In the genomic region with DNA sequence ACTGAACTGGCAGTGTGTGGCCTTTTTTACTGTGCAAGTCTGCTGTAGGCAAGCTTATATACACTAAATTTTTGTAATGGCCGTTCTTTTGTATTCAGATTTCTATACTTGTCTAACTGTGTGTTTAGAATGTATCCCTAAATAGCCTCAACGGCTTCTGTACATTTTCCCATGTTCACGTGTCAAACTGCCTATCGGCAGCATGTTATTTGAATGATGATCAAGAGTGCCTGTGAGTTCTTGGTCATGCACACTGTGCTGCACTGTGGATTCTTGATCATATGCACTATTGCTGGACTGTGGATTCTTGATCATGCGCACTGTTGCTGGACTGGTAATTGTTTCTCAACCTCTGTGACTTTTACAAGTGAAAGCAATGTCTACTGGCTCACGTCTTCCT, we compare ENCODE assay signal across 20 mouse cellular contexts.
DNase-seq lines count a peak whose midpoint lies in the region; ATAC-seq and TF ChIP-seq lines count a peak whose summit lies in the region.
"Had no signal": no experiment of that assay in that cellular context is flagged by ENCODE, and none has a peak within 500 bp of the region (broad histone marks: within the 10 kb centered on the region; RNA-seq: fewer than 3 reads in every experiment).

No protein-coding gene starts in this region.

- no peak overlapping the region for H3K4me3 ChIP-seq in forebrain, embryonic 10.5 days
- no peak overlapping the region for H3K4me3 ChIP-seq in forebrain, postnatal 0 days (ENCODE audit: low read depth, low read length)
- H3K4me3 ChIP-seq in kidney, embryonic 15.5 days (replicated peaks): no peak overlapping the region
- no peak overlapping the region for H3K4me3 ChIP-seq in midbrain, embryonic 14.5 days (replicated peaks; ENCODE audit: low read depth, low read length)
- no peak overlapping the region for H3K4me3 ChIP-seq in midbrain, postnatal 0 days (ENCODE audit: low read depth, low read length)
- H3K4me3 ChIP-seq in stomach, embryonic 16.5 days (replicated peaks; ENCODE audit: low read length): no peak overlapping the region
- H3K4me3 ChIP-seq: heart, embryonic 13.5 days; neural tube, embryonic 13.5 days had no signal

- H3K9me3 ChIP-seq in forebrain, embryonic 10.5 days: no peaks in the 10 kb centered on the region
- H3K9me3 ChIP-seq in forebrain, postnatal 0 days (ENCODE audit: low read length): no peaks in the 10 kb centered on the region
- no peaks in the 10 kb centered on the region for H3K9me3 ChIP-seq in kidney, embryonic 15.5 days (replicated peaks)
- no peaks in the 10 kb centered on the region for H3K9me3 ChIP-seq in midbrain, embryonic 14.5 days (ENCODE audit: control insufficient read depth, low read length)
- H3K9me3 ChIP-seq in midbrain, postnatal 0 days (ENCODE audit: low read length): no peaks in the 10 kb centered on the region
- H3K9me3 ChIP-seq in stomach, embryonic 16.5 days (replicated peaks; ENCODE audit: control insufficient read depth, low read length): no peaks in the 10 kb centered on the region
- H3K9me3 ChIP-seq: heart, embryonic 13.5 days; neural tube, embryonic 13.5 days had no signal

- no peaks in the 10 kb centered on the region for H3K27me3 ChIP-seq in forebrain, embryonic 10.5 days (ENCODE audit: poor library complexity, severe bottlenecking)
- no peaks in the 10 kb centered on the region for H3K27me3 ChIP-seq in forebrain, postnatal 0 days (ENCODE audit: insufficient read depth, low read length)
- no peaks in the 10 kb centered on the region for H3K27me3 ChIP-seq in kidney, embryonic 15.5 days
- H3K27me3 ChIP-seq in midbrain, embryonic 14.5 days (ENCODE audit: control insufficient read depth, insufficient read depth, low read length): no peaks in the 10 kb centered on the region; the same call in 1 of the 2 replicates
- no peaks in the 10 kb centered on the region for H3K27me3 ChIP-seq in midbrain, postnatal 0 days (ENCODE audit: insufficient read depth, low read length)
- H3K27me3 ChIP-seq in stomach, embryonic 16.5 days (ENCODE audit: control insufficient read depth, insufficient read depth, low read length): no peaks in the 10 kb centered on the region
- H3K27me3 ChIP-seq: heart, embryonic 13.5 days; neural tube, embryonic 13.5 days had no signal

- 82% methylated on average over 6 of the region's 6 CpGs for WGBS in forebrain, embryonic 10.5 days
- WGBS in forebrain, postnatal 0 days: 67% methylated on average over 6 of the region's 6 CpGs
- WGBS in kidney, embryonic 15.5 days: 47% methylated on average over 6 of the region's 6 CpGs
- 59% methylated on average over 6 of the region's 6 CpGs for WGBS in midbrain, embryonic 14.5 days
- WGBS in midbrain, postnatal 0 days: 62% methylated on average over 6 of the region's 6 CpGs
- WGBS in stomach, embryonic 16.5 days: 64% methylated on average over 6 of the region's 6 CpGs

- no peak overlapping the region for H3K9ac ChIP-seq in forebrain, postnatal 0 days
- H3K9ac ChIP-seq in kidney, embryonic 15.5 days: no peak overlapping the region
- no peak overlapping the region for H3K9ac ChIP-seq in midbrain, embryonic 14.5 days (replicated peaks; ENCODE audit: low read length)
- H3K9ac ChIP-seq in midbrain, postnatal 0 days (replicated peaks; ENCODE audit: low read length, poor library complexity, severe bottlenecking): no peak overlapping the region
- H3K9ac ChIP-seq in stomach, embryonic 16.5 days (ENCODE audit: low read length): no peak overlapping the region
- H3K9ac ChIP-seq: liver, postnatal 0 days had no signal

- peaks cover 70% of the 10 kb centered on the region for H3K4me1 ChIP-seq in forebrain, embryonic 10.5 days
- H3K4me1 ChIP-seq in forebrain, postnatal 0 days (ENCODE audit: insufficient read depth): 0 out of 2 replicates have a peak, but pooled peaks cover 6% of the 10 kb centered on the region
- H3K4me1 ChIP-seq in kidney, embryonic 15.5 days: peaks cover 44% of the 10 kb centered on the region
- peaks cover 20% of the 10 kb centered on the region for H3K4me1 ChIP-seq in midbrain, embryonic 14.5 days (ENCODE audit: control insufficient read depth, insufficient read depth, low read length)
- H3K4me1 ChIP-seq in midbrain, postnatal 0 days (ENCODE audit: insufficient read depth, low read length): no peaks in the 10 kb centered on the region
- peaks cover 14% of the 10 kb centered on the region for H3K4me1 ChIP-seq in stomach, embryonic 16.5 days (ENCODE audit: control insufficient read depth, insufficient read depth, low read length)

- no peak for ATAC-seq in forebrain, postnatal 0 days
- ATAC-seq in kidney, embryonic 15.5 days (replicated peaks; ENCODE audit: low FRiP score): no peak
- no peak for ATAC-seq in midbrain, embryonic 14.5 days (ENCODE audit: low FRiP score, low TSS enrichment)
- no peak for ATAC-seq in midbrain, postnatal 0 days (ENCODE audit: low FRiP score)
- no peak for ATAC-seq in stomach, embryonic 16.5 days (ENCODE audit: insufficient read depth, low FRiP score)
- ATAC-seq: inflammation-experienced regulatory T-cells, adult 6 months; liver, postnatal 0 days had no signal

- no peak for DNase-seq in forebrain, embryonic 10.5 days (ENCODE audit: extremely low spot score, low spot score)
- DNase-seq in forebrain, postnatal 0 days: no peak
- DNase-seq in kidney, postnatal 25 days: no peak
- no peak for DNase-seq in midbrain, embryonic 14.5 days
- no peak for DNase-seq in midbrain, postnatal 0 days (ENCODE audit: low spot score)
- no peak for DNase-seq in heart, adult 9 months (ENCODE audit: low spot score in 2 of 2)
- DNase-seq: adrenal gland, adult 8-10 months; cerebellum, postnatal 10 days; gastrocnemius, postnatal 36 days; heart, postnatal 4 days; kidney, postnatal 14 days; liver; liver, postnatal 0 days; thymus, adult 18-20 months had no signal

- TF ChIP-seq CTCF in forebrain, postnatal 0 days (IDR thresholded peaks at IDR 0.05; ENCODE audit: low read depth): no peak
- no peak for TF ChIP-seq CTCF in midbrain, postnatal 0 days (IDR thresholded peaks at IDR 0.05)

- peak overlapping the region; percentile 88 for H3K27ac ChIP-seq in forebrain, embryonic 10.5 days
- H3K27ac ChIP-seq in forebrain, postnatal 0 days (ENCODE audit: low read depth, low read length): no peak overlapping the region
- H3K27ac ChIP-seq in kidney, embryonic 15.5 days: peak overlapping the region; percentile 88
- H3K27ac ChIP-seq in midbrain, embryonic 14.5 days (replicated peaks; ENCODE audit: low read depth, low read length): 0 out of 2 replicates have a peak overlapping the region, but pooled peaks have one; percentile 10
- H3K27ac ChIP-seq in midbrain, postnatal 0 days (ENCODE audit: low read depth, low read length): no peak overlapping the region
- H3K27ac ChIP-seq in stomach, embryonic 16.5 days (ENCODE audit: low read length): peak overlapping the region; percentile 44
- H3K27ac ChIP-seq: heart, embryonic 13.5 days; macrophage had no signal

- H3K36me3 ChIP-seq in forebrain, embryonic 10.5 days (replicated peaks): no peaks in the 10 kb centered on the region
- H3K36me3 ChIP-seq in forebrain, postnatal 0 days (ENCODE audit: insufficient read depth): no peaks in the 10 kb centered on the region
- no peaks in the 10 kb centered on the region for H3K36me3 ChIP-seq in kidney, embryonic 15.5 days
- H3K36me3 ChIP-seq in midbrain, embryonic 14.5 days (ENCODE audit: control insufficient read depth, insufficient read depth, low read length): no peaks in the 10 kb centered on the region
- no peaks in the 10 kb centered on the region for H3K36me3 ChIP-seq in midbrain, postnatal 0 days (ENCODE audit: insufficient read depth, low read length)
- no peaks in the 10 kb centered on the region for H3K36me3 ChIP-seq in stomach, embryonic 16.5 days (ENCODE audit: control insufficient read depth, insufficient read depth, low read length)
- H3K36me3 ChIP-seq: heart, embryonic 13.5 days; neural tube, embryonic 13.5 days had no signal

- H3K4me2 ChIP-seq in forebrain, postnatal 0 days (ENCODE audit: low read depth): no peak overlapping the region
- H3K4me2 ChIP-seq in kidney, embryonic 15.5 days: no peak overlapping the region
- H3K4me2 ChIP-seq in midbrain, embryonic 14.5 days (ENCODE audit: low read length): no peak overlapping the region
- H3K4me2 ChIP-seq in midbrain, postnatal 0 days (ENCODE audit: low read depth, low read length, poor library complexity, severe bottlenecking): no peak overlapping the region
- H3K4me2 ChIP-seq in stomach, embryonic 16.5 days (ENCODE audit: low read depth, low read length): no peak overlapping the region
- H3K4me2 ChIP-seq: heart, embryonic 13.5 days had no signal

Comparison
In these comparisons a context has a peak if more than half of its experiments do, and no peak if none do; other contexts are left out.
1. H3K27ac ChIP-seq: peak in forebrain, embryonic 10.5 days (single experiment), kidney, embryonic 15.5 days (single experiment), midbrain, embryonic 14.5 days (single experiment) and stomach, embryonic 16.5 days (single experiment); none in forebrain, postnatal 0 days (single experiment) and midbrain, postnatal 0 days (single experiment).